Mouse (Mus musculus) limb, embryonic 15.5 days (tissue): ENCODE measurements around the gene Ppa1. TPM values are rescaled to one million over a fixed set of nuclear protein-coding genes. Genes with fewer than 3 reads are reported as not detected.
"Not testable (repeated sequence)": the region's sequence is repeated elsewhere in the genome, so short reads cannot be mapped to it uniquely, and the experiment has no call there.

Source experiments
- ATAC-seq: fragments of 200-750 bp; cut with Nextera tagmentation; 2 replicates; pipeline ENCODE4 v1.8.0; 2017; ENCODE audit warnings: low read depth, moderate TSS enrichment; ENCODE audit not compliant: insufficient number of reproducible peaks, low FRiP score, low TSS enrichment
- H3K27ac ChIP-seq: fragments of 300-500 bp; sonication (generic); 2 replicates; pipeline ENCODE4 v1.5.1; 2015; ENCODE audit warnings: moderate library complexity, mild to moderate bottlenecking, inconsistent platforms
- H3K27me3 ChIP-seq: fragments of 300-500 bp; sonication (generic); 2 replicates; pipeline ENCODE4 v1.6.1; 2015; ENCODE audit warnings: inconsistent platforms
- H3K36me3 ChIP-seq: fragments of 300-500 bp; sonication (generic); 2 replicates; pipeline ENCODE4 v1.6.1; 2015; ENCODE audit warnings: inconsistent platforms
- H3K4me1 ChIP-seq: fragments of 300-500 bp; sonication (generic); 2 replicates; pipeline ENCODE4 v1.6.1; 2015; ENCODE audit warnings: inconsistent platforms
- H3K4me2 ChIP-seq: fragments of 300-500 bp; sonication (generic); 2 replicates; pipeline ENCODE4 v1.6.1; 2015; ENCODE audit warnings: mild to moderate bottlenecking, inconsistent platforms
- H3K4me3 ChIP-seq: fragments of 300-500 bp; sonication (generic); 2 replicates; pipeline ENCODE4 v1.5.1; 2015; ENCODE audit warnings: mild to moderate bottlenecking, inconsistent platforms
- H3K9ac ChIP-seq: fragments of 300-500 bp; sonication (generic); 2 replicates; pipeline ENCODE4 v1.6.1; 2015; ENCODE audit warnings: inconsistent platforms
- H3K9me3 ChIP-seq: fragments of 300-500 bp; sonication (generic); 2 replicates; pipeline ENCODE4 v1.6.1; 2016; ENCODE audit warnings: inconsistent platforms
- WGBS: fragments of 180-500 bp; shearing (Covaris S2); methylation state at CpG from one replicate; pipeline ENCODE4 v1.1.7; 2015; 5-methylcytosine and 5-hydroxymethylcytosine counted together
- polyA plus RNA-seq: library from polyadenylated mRNA; unstranded; fragments of >200 nt; fragmentation: Nextera tagmentation; extraction: Ambion mirVana; gene quantifications from 2 replicates; pipeline ENCODE4 v1.2.1, GENCODE M21; 2015

Gene Ppa1
- polyA plus RNA-seq, 1 experiment from 2014 or later: 176 TPM

DNA sequence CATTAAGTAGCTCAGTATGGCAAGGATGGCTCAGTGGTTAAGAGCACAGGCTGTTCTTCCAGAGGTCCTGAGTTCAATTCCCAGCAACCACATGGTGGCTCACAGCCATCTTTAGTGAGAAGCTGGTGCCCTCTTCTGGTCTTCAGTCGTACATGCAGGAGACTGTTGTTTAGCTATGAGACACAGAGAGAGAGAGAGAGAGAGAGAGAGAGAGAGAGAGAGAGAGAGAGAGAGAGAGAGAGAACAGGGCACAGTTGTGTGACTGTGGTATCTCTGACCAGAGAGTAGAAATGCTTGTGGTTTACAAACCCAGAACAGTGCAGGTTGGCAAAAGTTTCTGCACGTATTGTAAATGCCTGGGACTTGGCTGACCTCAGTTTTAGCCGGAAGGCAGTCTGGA lies 24.5 kb upstream of the Ppa1 start:
- H3K9me3 ChIP-seq, ATAC-seq, H3K36me3 ChIP-seq, H3K27ac ChIP-seq, H3K4me2 ChIP-seq, H3K4me3 ChIP-seq, H3K9ac ChIP-seq: not testable (repeated sequence)
- peaks cover 34% of the 10 kb centered on the region for H3K27me3 ChIP-seq
- H3K4me1 ChIP-seq: peaks cover 19% of the 10 kb centered on the region
- 60% methylated on average over 3 of the region's 3 CpGs for WGBS

DNA sequence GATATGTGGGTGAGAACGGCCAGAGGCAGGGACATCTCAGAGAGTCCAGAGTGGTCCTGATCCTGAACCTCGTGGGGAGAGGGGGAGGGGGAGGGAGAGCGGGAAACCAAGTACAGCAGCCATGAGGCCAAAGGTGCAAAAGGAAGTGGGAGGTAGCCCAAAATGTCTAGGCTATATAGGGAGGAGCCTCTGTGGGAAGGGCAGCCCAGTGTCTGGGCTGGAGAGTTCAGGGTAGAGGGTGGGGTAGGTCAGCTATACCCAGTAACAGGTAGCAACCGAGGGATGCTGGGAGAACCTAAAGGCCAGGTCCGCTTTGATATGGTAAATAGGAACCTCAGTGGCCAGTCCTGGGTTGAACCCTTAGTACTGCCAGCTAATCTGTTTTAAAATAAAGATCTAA lies 23.6 kb upstream of the Ppa1 start:
- ATAC-seq: no peak
- Histone ChIP-seq H3K4me1 (peaks cover 19% of the 10 kb centered on the region), H3K36me3 (no peaks in the 10 kb centered on the region), H3K9ac (no peak overlapping the region), H3K27me3 (peaks cover 34% of the 10 kb centered on the region), H3K27ac (no peak overlapping the region), H3K4me2 (no peak overlapping the region), H3K4me3 (no peak overlapping the region), H3K9me3 (no peaks in the 10 kb centered on the region)
- 33% methylated on average over 5 of the region's 5 CpGs for WGBS

DNA sequence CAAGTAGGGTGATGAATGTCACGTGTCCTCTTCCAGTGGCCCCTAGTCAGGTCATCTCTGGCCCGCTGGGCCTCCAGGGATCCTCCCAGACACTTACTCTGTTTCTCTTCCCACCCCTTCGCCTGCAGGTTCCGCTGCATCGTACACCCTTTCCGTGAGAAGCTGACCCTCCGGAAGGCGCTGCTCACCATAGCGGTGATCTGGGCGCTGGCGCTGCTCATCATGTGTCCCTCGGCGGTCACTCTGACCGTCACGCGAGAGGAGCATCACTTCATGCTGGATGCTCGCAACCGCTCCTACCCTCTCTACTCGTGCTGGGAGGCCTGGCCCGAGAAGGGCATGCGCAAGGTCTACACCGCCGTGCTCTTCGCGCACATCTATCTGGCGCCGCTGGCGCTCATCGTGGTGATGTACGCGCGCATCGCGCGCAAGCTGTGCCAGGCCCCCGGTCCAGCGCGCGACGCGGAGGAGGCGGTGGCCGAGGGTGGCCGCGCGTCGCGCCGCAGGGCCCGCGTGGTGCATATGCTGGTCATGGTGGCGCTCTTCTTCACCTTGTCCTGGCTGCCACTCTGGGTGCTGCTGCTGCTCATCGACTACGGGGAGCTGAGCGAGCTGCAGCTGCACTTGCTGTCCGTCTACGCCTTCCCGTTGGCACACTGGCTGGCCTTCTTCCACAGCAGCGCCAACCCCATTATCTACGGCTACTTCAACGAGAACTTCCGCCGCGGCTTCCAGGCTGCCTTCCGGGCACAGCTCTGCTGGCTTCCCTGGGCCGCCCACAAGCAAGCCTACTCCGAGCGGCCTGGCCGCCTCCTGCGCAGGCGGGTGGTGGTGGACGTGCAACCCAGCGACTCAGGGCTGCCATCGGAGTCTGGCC lies 22.7 kb upstream of the Ppa1 start:
- 4% methylated on average over 74 of the region's 74 CpGs for WGBS
- peaks cover 34% of the 10 kb centered on the region for H3K27me3 ChIP-seq
- peak overlapping the region; percentile 42 for H3K4me3 ChIP-seq
- H3K27ac ChIP-seq: no peak overlapping the region
- no peaks in the 10 kb centered on the region for H3K36me3 ChIP-seq
- peak overlapping the region; percentile 94 for H3K4me2 ChIP-seq
- H3K9ac ChIP-seq: peak overlapping the region; percentile 20; the same call in 1 of the 2 replicates
- no peak for ATAC-seq
- peaks cover 19% of the 10 kb centered on the region for H3K4me1 ChIP-seq
- H3K9me3 ChIP-seq: no peaks in the 10 kb centered on the region

DNA sequence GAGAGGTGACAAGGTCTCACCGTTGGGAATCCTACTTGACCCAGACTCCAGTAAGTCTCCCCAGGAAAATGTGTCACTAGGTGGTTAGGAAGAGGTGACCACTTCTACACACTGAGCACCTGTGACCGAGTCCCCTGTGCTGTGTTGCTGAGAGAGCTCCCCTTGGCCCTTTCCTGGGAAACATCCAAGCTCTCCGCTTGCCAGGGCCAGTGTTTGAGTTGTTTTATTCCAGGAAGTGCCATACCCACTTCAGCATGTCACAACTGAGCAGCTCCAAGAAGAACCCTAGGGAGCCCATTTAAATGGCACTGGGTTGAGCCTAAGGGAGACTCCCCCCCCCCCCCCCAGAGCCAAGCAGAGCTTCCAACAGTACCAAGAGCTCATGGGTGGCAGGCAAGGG lies 21.8 kb upstream of the Ppa1 start:
- ATAC-seq: no peak
- Histone ChIP-seq H3K36me3 (no peaks in the 10 kb centered on the region), H3K27me3 (peaks cover 34% of the 10 kb centered on the region), H3K27ac (no peak overlapping the region), H3K4me2 (no peak overlapping the region), H3K4me3 (no peak overlapping the region), H3K9me3 (no peaks in the 10 kb centered on the region), H3K4me1 (peaks cover 19% of the 10 kb centered on the region), H3K9ac (no peak overlapping the region)
- WGBS: 82% methylated on average over 3 of the region's 3 CpGs

DNA sequence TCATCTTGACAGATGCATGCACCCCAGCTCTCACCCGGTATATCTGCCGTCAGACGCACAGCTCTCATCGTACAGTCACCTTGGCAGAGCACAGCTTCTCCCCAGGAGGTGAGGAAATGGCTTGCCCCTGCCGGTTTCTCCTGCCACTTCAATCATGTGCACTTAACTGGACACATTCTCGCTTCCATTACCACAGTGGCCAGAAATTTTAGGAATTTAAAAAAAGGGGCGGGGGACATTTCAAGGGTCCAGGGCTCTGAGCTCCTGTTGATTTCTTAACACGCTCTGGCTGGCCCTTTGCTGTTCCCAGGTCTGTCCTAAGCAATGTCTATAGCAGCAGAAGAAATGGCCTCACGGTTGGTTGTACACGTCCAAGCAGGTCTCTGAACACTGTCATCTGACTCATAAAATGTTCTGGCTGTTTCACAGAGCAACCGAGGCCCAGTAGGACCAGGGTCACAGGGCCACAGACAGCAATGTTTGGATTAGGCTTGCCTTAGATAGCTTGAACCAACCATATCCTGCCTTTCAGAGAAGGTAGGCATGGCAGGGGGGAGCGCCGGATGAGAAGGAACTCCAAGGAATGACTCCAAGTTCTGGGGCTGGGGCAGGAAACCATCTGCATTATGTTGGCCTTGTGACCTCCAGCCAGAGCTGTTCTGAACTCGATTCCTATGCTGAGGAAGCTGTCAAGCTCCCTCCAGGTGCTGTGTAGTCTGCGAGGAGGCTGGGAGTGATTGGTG lies 21.0 kb upstream of the Ppa1 start:
- Histone ChIP-seq H3K9me3 (no peaks in the 10 kb centered on the region), H3K27ac (no peak overlapping the region), H3K27me3 (peaks cover 34% of the 10 kb centered on the region), H3K9ac (no peak overlapping the region), H3K4me3 (no peak overlapping the region), H3K4me1 (peaks cover 19% of the 10 kb centered on the region), H3K4me2 (no peak overlapping the region), H3K36me3 (no peaks in the 10 kb centered on the region)
- no peak for ATAC-seq
- 46% methylated on average over 15 of the region's 15 CpGs for WGBS

DNA sequence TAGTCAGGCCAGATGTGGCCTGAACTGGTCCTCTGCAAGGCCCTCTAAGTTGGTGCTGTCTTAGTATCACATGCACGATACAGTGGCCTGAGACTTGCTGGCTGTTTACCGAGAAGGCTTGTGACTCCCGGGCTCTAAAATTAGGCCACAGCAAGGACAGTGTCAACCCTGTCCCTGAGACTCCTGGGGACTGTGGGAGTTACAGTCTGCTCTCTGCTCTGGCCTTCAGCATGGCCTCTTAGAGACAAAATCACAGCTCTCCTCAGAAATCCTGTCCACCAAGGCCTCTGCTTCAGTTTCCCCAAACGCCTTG lies 20.5 kb upstream of the Ppa1 start:
- no peak overlapping the region for H3K4me3 ChIP-seq
- H3K27me3 ChIP-seq: peaks cover 34% of the 10 kb centered on the region
- H3K4me2 ChIP-seq: no peak overlapping the region
- WGBS: 70% methylated on average over 4 of the region's 4 CpGs
- no peak overlapping the region for H3K9ac ChIP-seq
- H3K9me3 ChIP-seq: no peaks in the 10 kb centered on the region
- peaks cover 19% of the 10 kb centered on the region for H3K4me1 ChIP-seq
- no peak for ATAC-seq
- H3K36me3 ChIP-seq: no peaks in the 10 kb centered on the region
- no peak overlapping the region for H3K27ac ChIP-seq

DNA sequence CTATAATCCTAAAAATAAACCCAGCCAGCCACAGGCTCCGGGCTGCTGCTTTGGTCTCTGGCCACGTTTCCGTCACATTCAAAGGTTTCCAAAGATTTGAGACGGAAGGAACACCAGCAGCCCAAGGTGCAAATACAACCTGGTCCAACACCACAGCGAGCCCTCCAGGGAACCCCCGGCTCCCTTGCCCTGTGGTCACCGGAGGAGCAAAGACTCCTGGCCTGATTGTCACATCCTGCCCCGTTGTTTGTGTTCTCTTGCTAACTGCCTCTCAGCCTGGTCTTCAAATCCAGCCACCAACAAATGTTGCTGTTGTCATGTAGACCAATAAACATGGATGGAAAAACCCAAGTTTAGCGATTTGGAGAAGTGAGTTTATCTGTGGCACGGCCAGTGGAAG lies 15.9 kb upstream of the Ppa1 start:
- no peak overlapping the region for H3K4me3 ChIP-seq
- no peak for ATAC-seq
- no peak overlapping the region for H3K9ac ChIP-seq
- no peak overlapping the region for H3K4me2 ChIP-seq
- H3K36me3 ChIP-seq: no peaks in the 10 kb centered on the region
- no peaks in the 10 kb centered on the region for H3K4me1 ChIP-seq
- no peak overlapping the region for H3K27ac ChIP-seq
- H3K9me3 ChIP-seq: no peaks in the 10 kb centered on the region
- WGBS: 52% methylated on average over 10 of the region's 10 CpGs
- H3K27me3 ChIP-seq: no peaks in the 10 kb centered on the region

DNA sequence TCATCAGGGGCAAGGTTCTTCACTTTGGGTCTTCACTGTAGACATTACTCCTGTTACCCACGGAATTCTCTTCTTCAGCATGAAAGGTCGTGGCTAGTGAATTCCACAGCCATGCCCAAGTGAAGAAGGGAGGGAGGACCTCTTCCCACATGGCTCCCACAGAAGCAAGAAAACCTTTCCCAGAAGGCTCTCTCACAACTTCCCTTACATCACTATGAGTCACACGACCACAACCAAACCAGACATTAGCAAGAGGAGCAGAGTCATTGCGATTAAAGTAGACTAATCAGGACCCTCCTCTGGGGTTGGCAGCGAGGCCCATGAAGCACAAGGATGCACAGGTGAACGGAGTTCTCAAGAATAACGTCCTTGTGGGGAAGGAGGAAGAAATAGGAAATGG lies 11.3 kb upstream of the Ppa1 start:
- no peak overlapping the region for H3K4me3 ChIP-seq
- H3K27ac ChIP-seq: no peak overlapping the region
- WGBS: 75% methylated on average over 7 of the region's 7 CpGs
- H3K9me3 ChIP-seq: no peaks in the 10 kb centered on the region
- no peak overlapping the region for H3K9ac ChIP-seq
- no peak overlapping the region for H3K4me2 ChIP-seq
- H3K36me3 ChIP-seq: no peaks in the 10 kb centered on the region
- H3K27me3 ChIP-seq: no peaks in the 10 kb centered on the region
- ATAC-seq: no peak
- H3K4me1 ChIP-seq: no peaks in the 10 kb centered on the region

DNA sequence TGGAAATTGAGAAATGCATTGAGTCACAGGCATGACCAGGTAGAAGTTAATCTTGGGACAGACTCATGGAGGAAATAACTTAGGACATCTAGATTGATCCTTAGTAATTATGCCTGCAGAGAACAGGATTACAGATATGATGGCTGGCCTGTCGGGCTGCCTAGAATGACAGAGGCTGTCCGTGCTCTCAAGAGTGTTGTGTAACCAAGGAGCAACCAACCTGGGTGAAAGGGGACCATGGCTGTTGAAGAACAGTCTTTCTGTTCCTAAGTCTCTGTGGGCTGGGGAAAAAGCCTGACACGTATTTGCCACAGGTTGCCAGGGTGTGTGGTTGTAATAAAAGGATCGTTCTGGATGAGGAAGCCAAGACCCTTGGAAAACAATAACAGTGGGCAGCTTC lies 8.0 kb upstream of the Ppa1 start:
- Histone ChIP-seq H3K9me3 (no peaks in the 10 kb centered on the region), H3K36me3 (no peaks in the 10 kb centered on the region), H3K4me3 (no peak overlapping the region), H3K4me1 (no peaks in the 10 kb centered on the region), H3K27ac (no peak overlapping the region), H3K9ac (no peak overlapping the region), H3K4me2 (no peak overlapping the region), H3K27me3 (no peaks in the 10 kb centered on the region)
- ATAC-seq: no peak
- 63% methylated on average over 4 of the region's 4 CpGs for WGBS

DNA sequence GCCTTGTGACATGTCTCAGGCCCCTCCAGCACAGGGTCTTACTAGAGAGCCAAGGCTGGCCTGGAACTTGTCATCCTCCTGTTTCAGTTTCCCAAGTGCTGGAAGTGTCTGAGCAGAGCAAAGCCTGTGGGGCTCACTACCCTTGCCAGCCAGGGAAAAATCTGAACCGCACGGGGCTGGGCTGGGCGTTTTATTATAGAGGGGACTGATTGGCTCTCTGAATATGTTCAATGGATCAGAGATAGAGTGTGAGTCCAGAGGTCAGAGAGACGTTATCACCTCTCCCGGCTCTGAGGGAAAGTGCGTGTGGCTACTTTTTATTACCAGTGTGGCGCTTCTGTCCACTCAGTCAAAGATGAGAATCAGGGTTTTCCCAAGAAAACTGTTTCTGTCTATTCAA lies 1.8 kb upstream of the Ppa1 start:
- no peaks in the 10 kb centered on the region for H3K36me3 ChIP-seq
- 52% methylated on average over 7 of the region's 7 CpGs for WGBS
- H3K4me1 ChIP-seq: peaks cover 17% of the 10 kb centered on the region
- H3K9ac ChIP-seq: no peak overlapping the region
- no peaks in the 10 kb centered on the region for H3K27me3 ChIP-seq
- no peak overlapping the region for H3K4me3 ChIP-seq
- no peak for ATAC-seq
- no peak overlapping the region for H3K4me2 ChIP-seq
- H3K27ac ChIP-seq: no peak overlapping the region
- H3K9me3 ChIP-seq: no peaks in the 10 kb centered on the region

DNA sequence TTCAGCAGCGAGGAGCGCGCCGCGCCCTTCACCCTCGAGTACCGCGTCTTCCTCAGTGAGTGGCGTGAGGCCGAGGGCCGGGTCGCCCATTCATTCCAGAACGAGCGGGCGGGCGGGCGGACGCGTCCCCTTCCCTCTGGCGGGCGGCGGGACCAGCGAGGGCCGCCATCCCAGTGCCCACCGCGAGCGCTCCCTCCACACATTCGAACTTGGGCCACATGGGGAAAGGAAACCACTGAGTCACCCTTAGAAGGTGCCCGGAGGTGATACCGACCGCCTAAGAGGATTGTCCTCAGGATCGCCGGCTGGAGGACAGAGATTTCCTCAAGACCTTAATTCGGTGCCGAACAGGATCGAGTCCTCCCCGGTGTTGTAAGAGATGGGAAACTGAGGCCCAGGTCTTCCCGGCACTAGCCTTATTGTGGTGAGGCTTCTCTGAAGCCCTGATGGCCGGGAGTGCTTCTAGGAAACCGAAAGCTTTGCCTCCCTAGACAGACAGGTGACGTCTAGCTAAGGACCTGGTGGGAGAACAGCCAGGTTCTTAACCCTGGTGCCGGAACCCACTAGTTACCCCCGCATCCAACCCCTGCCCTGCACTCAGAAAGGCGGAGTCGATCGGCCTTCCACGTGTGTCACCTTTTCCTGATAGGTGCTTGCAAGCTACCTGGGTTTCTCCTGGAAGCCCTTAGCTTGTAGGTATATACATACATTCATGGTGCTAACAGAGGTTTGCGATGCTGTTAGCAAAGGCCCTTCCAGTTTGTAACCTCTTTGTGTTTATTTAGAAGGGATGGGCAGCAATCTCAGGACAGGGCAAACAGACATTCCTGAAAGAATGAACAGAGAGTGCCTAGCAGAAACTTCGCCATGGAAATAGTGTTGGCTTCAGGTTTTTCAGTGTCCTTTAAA lies 639 bp downstream of the Ppa1 start:
- Histone ChIP-seq H3K9ac (peak overlapping the region; percentile 74), H3K27me3 (no peaks in the 10 kb centered on the region), H3K27ac (peak overlapping the region; percentile 78), H3K36me3 (peaks cover 11% of the 10 kb centered on the region), H3K4me3 (peak overlapping the region; percentile 74), H3K4me2 (peak overlapping the region; percentile 86), H3K9me3 (no peaks in the 10 kb centered on the region), H3K4me1 (peaks cover 17% of the 10 kb centered on the region)
- WGBS: 1% methylated on average over 49 of the region's 49 CpGs
- no peak for ATAC-seq

DNA sequence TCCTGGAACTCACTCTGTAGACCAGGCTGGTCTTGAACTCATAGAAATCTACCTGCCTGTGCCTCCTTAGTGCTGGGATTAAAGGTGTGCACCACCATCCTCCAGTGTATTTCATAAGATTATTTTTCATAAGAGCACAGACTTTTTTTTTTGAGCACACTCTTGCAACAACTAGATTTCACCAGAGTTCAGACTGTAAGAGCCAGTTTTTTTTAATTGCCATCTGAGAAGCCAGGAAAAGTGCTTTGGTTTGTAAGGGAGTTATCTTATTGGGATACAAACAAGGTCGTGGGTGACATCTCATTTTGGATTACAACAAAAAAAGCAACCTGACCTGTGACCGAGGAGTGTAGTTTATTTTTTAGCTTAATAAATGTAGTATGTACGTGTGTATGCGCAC lies 5.8 kb downstream of the Ppa1 start:
- Histone ChIP-seq H3K4me3 (no peak overlapping the region), H3K27me3 (no peaks in the 10 kb centered on the region), H3K4me1 (peaks cover 10% of the 10 kb centered on the region), H3K9ac (no peak overlapping the region), H3K27ac (no peak overlapping the region), H3K36me3 (peaks cover 17% of the 10 kb centered on the region), H3K4me2 (no peak overlapping the region), H3K9me3 (no peaks in the 10 kb centered on the region)
- no peak for ATAC-seq
- WGBS: 86% methylated on average over 4 of the region's 4 CpGs
